Mouse (Mus musculus): ENCODE results near the gene Cyp2s1.

Cyp2s1 gene

GRCm38 (mm10) chr7:25816241-25816919 lies at the start of gene Cyp2s1:
Gene Cyp2s1 (minus strand): TSS chr7:25816913.
- DNase-seq (ENCODE audit: low spot score), result peak; percentile 88

- no peak for DNase-seq (ENCODE audit: low spot score)
Measured at GRCm38 (mm10) chr7:25864861-25865260, 48.1 kb upstream of the Cyp2s1 start.

DNA sequence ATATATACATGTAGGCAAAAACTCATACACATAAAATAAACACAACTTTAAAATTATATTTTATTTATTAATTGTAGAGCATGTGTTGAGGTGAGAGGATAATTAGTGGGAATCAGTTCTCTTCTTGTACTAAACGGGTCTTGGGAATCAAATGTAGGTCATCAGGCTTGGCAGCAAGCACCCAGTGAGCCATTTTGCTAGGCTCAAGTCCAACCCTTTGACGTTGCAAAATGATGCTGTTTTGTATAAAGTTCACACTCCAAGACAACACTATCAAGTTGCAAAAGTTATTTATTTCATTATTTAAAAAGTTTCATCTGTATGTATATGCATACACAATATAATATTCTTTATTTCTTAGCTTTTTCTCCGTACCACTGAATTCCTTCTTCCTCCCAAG lies 47.0 kb upstream of the Cyp2s1 start:
- DNase-seq (ENCODE audit: low spot score), result no peak

DNA sequence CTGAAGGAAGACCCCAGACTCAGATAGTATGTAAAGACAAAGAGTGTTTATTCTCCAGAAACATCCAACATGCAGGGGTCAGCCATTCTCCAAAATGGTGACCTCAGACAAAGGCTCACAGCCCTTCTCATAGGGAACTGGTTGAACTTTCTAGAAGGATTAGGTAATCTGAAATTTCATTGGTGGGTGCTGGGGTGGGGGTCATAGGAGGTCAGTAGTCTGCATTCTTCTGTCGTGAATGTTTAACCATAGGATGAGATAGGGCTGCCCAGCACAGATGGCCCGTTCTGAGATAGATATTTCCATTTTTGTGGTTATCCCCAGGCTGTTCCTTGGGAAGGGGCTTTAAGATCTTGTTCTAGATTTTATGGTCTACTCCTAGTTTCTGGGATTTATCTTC lies 45.7 kb upstream of the Cyp2s1 start:
- peak; percentile 59 for DNase-seq (ENCODE audit: low spot score)

GRCm38 (mm10) chr7:25859962-25860870 lies 43.5 kb upstream of the Cyp2s1 start:
- peak; percentile 29 for DNase-seq (ENCODE audit: low spot score)

GRCm38 (mm10) chr7:25855082-25855481 lies 38.4 kb upstream of the Cyp2s1 start:
- peak; percentile 48 for DNase-seq (ENCODE audit: low spot score)

DNA sequence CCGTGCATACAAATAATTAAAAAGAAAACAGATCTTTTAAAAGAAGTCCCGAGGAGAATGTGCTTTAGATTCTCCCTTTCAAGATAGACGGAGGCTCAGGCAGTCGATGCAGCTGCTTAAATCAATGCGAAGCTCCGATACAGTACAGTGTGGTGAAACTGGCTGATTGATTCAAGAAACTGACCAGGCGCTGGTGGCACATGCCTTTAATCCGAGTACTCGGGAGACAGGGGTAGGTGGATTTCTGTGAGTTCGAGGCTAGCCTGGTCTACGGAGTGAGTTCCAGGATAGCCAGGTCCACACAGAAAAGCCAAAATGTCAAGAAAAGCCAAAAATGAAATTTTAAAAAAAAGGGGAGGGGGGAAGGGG lies 31.7 kb upstream of the Cyp2s1 start:
- no peak for DNase-seq (ENCODE audit: low spot score)

DNA sequence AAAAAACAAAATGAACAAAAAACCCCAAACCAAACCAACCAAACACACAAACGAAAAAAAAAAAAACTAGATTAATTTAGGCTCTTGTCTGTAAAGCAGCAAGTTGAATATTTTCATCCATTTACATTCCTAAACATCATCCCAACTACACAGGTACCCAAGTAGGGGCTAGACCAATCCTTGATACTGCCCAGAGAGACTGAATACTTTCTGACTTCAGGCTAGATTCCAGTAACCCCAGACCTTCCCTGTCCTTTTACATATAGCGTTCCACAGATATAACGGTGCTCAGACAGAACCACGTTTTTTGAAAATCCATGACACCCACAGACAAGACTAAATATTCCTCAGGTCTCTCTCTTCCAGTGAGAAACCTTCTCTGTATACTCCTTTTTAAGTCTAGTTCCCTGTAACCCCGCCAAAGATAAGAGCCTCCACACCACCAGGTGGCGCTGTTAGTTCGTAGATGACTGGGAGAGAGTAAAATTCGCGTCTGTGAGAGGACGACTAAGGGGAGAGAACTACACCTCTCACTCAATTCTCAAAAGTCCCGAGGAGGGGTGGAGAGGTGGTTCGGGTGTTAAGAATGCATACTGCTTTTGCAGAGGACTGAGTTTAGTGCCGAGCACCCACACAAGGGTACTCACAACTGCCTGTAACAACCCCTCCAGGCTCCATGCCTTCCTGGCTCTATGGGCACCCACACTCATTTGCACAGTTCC lies 31.2 kb upstream of the Cyp2s1 start:
- DNase-seq (ENCODE audit: low spot score), result peak; percentile 80

DNA sequence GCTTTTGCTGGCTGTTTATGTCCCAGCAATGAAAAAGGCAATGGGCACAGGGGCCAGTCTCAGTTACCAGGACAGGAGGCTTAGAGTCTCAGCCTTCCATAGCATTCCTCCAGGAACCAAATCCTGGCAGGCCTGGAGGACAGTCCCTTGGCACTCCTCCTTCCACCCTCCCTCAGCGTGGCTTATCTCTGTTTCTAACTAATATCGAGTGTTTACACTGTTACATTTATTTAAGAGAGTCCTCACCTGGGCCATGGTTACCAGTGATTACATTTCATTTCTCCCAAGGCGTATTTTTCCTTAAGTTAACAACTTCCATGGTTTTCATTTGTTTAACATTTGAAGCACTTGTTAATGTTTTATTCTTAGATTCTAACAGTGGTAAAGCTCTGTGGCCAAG lies 28.2 kb upstream of the Cyp2s1 start:
- DNase-seq (ENCODE audit: low spot score), result no peak

- DNase-seq (ENCODE audit: low spot score), result no peak
Measured at GRCm38 (mm10) chr7:25844423-25844822, 27.7 kb upstream of the Cyp2s1 start.

DNA sequence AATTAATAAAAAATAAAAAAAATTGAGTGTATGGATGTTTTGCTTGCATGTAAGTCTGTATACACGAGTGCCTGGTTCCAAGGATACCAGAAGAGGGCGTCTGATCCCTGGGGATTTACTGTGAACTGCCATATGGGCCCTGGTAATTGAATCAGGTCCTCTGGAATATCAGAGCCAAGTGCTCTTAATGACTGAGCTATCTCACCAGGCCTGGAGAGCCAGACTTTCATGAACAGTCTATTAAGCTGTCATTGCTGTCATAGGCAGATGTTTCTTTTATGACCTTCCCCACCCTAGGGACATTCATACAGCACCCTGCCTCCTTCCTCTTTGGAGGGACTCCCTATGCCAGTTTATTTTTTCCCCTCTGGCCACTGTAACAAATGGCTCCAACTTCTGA lies 26.8 kb upstream of the Cyp2s1 start:
- DNase-seq (ENCODE audit: low spot score), result no peak

DNA sequence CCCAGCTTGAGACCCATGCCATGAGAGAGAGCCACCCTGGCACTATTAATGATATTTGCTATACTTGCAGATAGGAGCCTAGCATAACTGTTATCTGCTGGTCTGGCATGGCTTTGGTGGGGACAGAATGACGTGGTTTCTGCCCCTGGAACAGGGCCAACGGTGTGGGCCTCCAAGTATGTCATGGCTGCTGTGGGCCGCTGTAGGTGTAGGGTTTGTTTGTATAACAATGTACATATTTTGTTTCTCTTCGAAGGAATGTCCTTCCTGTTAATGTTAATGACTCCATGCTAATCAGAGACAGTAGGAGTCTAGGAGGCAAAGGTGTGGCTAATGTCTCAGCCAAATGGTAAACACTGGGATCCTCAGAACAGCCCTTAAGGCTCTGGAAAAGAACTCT lies 24.2 kb upstream of the Cyp2s1 start:
- DNase-seq (ENCODE audit: low spot score), result no peak

GRCm38 (mm10) chr7:25835188-25835891 lies 18.6 kb upstream of the Cyp2s1 start:
- no peak for DNase-seq (ENCODE audit: low spot score)

- DNase-seq (ENCODE audit: low spot score), result peak; percentile 82
Measured at GRCm38 (mm10) chr7:25831557-25832530, 15.1 kb upstream of the Cyp2s1 start.

GRCm38 (mm10) chr7:25830251-25830650 lies 13.5 kb upstream of the Cyp2s1 start:
- DNase-seq (ENCODE audit: low spot score), result peak; percentile 49

- no peak for DNase-seq (ENCODE audit: low spot score)
Measured at GRCm38 (mm10) chr7:25827199-25827598, 10.5 kb upstream of the Cyp2s1 start.

GRCm38 (mm10) chr7:25826029-25826428 lies 9.3 kb upstream of the Cyp2s1 start:
- peak; percentile 45 for DNase-seq (ENCODE audit: low spot score)

DNA sequence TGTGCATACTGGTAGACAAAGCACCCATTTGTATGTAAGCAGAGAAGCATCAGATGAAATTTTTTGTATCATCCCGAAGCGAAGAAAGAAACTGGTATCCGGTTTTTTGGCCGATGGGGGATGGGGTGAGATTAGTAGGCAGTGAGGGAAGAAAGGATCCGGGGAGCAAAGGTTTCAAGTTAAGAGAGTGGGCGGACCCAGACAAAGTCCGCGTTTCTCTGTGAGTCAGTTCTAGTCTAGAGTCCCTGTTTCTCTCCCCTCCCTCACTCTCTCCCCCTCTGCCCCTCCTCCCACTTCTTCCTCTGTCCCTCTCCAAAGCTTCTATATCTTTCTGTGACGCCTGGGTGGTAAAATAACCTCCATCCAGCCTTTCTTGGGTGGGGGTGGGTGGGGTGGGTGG lies 8.3 kb upstream of the Cyp2s1 start:
- peak; percentile 83 for DNase-seq (ENCODE audit: low spot score)

DNA sequence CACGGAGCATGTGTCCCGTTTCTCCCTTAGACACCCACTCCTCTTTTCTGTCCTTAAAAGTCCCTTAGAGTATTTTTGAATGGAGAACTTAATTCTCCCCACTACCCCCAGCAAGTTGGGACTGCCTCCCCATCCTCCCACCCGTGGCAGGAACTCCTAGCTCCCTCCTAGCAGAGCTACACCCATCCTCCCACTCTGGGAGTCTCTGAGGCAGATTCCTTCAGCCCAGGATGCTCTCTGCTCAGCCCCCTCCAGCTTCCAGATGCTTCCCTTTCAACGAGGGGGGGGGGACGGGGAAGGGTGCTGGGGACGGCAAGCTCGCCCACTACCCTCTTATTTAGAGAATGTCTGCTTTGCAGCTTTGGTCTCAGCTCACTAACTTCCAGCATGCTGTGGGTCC lies 1.1 kb downstream of the Cyp2s1 start:
- DNase-seq (ENCODE audit: low spot score), result no peak

- no peak for DNase-seq (ENCODE audit: low spot score)
Measured at GRCm38 (mm10) chr7:25814711-25815110, 2.0 kb downstream of the Cyp2s1 start.

GRCm38 (mm10) chr7:25812195-25812594 lies 4.5 kb downstream of the Cyp2s1 start:
- DNase-seq (ENCODE audit: low spot score), result no peak
